Comparison of ENCODE assay signal across 8 mouse cellular contexts in the genomic region with DNA sequence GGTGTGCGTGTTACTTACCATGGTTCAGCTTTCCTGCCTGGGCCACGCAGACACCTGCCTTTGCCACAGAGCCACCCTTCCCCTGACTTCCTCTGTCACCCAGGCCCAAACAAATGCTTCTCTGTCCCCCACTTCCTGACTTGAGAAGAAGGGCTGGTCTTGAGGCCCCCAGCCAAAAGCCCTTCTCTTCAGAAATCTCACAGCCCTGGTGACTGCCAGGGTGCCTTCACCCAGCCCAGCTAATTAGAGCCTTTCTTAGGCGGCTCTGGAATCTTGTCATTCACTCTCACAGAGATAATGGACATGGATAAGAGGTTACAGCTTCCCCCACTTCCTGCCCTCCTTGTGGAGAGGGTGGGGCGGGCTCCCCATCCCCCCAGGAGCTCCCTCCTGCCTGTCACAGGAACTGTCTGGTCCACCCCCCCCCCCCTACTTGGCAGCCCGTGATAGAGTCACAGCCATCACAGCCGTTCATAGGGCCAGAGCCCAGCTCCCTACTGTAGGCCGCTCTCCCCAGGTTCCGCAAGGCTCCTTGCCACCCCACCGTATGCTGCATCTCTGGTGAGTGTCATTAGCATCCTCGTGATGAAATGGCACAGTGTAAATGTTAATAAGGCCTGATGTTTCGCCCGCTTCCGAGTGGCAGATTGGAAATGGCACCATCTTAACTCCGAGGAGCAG. TPM values are rescaled to one million over a fixed set of nuclear protein-coding genes. Genes with fewer than 3 reads are reported as not detected.
A peak's percentile ranks its signal among the peaks of the same experiment; 100 is the strongest.
DNase-seq lines count a peak whose midpoint lies in the region; ATAC-seq lines count a peak whose summit lies in the region.

No protein-coding gene starts in this region.

- no peak overlapping the region for H3K27ac ChIP-seq in forebrain, embryonic 11.5 days (ENCODE audit: low read depth, low read length)
- H3K27ac ChIP-seq in liver, embryonic 13.5 days: no peak overlapping the region

- H3K4me2 ChIP-seq in forebrain, embryonic 11.5 days (ENCODE audit: low read depth, low read length, severe bottlenecking): no peak overlapping the region
- H3K4me2 ChIP-seq in liver, embryonic 13.5 days: no peak overlapping the region

- intact Hi-C loops in left cerebral cortex, postnatal 4 days (cut with DNase I): no loop called here

- WGBS in forebrain, embryonic 11.5 days: 41% methylated on average over 14 of the region's 14 CpGs
- WGBS in liver, embryonic 13.5 days (ENCODE audit: insufficient replicate concordance): 53% methylated on average over 14 of the region's 14 CpGs

- no peaks in the 10 kb centered on the region for H3K9me3 ChIP-seq in forebrain, embryonic 11.5 days (ENCODE audit: control insufficient read depth, low read length)
- H3K9me3 ChIP-seq in liver, embryonic 13.5 days (replicated peaks): no peaks in the 10 kb centered on the region

- peaks cover 20% of the 10 kb centered on the region for H3K4me1 ChIP-seq in forebrain, embryonic 11.5 days (replicated peaks; ENCODE audit: control insufficient read depth, insufficient read depth, low read length)
- peaks cover 60% of the 10 kb centered on the region for H3K4me1 ChIP-seq in liver, embryonic 13.5 days (replicated peaks)

- H3K36me3 ChIP-seq in forebrain, embryonic 11.5 days (ENCODE audit: control insufficient read depth, insufficient read depth, low read length): no peaks in the 10 kb centered on the region
- no peaks in the 10 kb centered on the region for H3K36me3 ChIP-seq in liver, embryonic 13.5 days

- no peaks in the 10 kb centered on the region; the same call in 1 of the 2 replicates for H3K27me3 ChIP-seq in forebrain, embryonic 11.5 days (ENCODE audit: control insufficient read depth, insufficient read depth, low read length)
- no peaks in the 10 kb centered on the region for H3K27me3 ChIP-seq in liver, embryonic 13.5 days

- no peak overlapping the region for H3K4me3 ChIP-seq in forebrain, embryonic 11.5 days (ENCODE audit: low read depth, low read length)
- no peak overlapping the region for H3K4me3 ChIP-seq in liver, embryonic 13.5 days (replicated peaks)

- H3K9ac ChIP-seq in forebrain, embryonic 11.5 days (ENCODE audit: low read length): peak overlapping the region; percentile 27; the same call in 1 of the 2 replicates
- no peak overlapping the region for H3K9ac ChIP-seq in liver, embryonic 13.5 days

- DNase-seq in left cerebral cortex, postnatal 4 days: peak; percentile 67
- DNase-seq in left cerebral cortex, adult 8-10 months (ENCODE audit: low spot score in 2 of 2): no peak
- DNase-seq in forebrain, embryonic 11.5 days (ENCODE audit: low spot score): no peak
- DNase-seq in liver, embryonic 13.5 days: no peak
- peak; percentile 47 to 52 for DNase-seq in thymus, postnatal 10 days (ENCODE audit: low spot score in 2 of 2)
- no peak for DNase-seq in adrenal gland, postnatal 10 days
- no peak for DNase-seq in natural killer cell, adult 2 months (ENCODE audit: low spot score in 2 of 2)
- no peak for DNase-seq in adrenal gland, adult 2 months

- ATAC-seq in forebrain, embryonic 11.5 days (replicated peaks; ENCODE audit: low FRiP score): peak; percentile 50; the same call in 1 of the 2 replicates
- ATAC-seq in liver, embryonic 13.5 days (ENCODE audit: low read depth): peak; percentile 32; the same call in 1 of the 2 replicates

RNA-seq across cellular contexts. Expression of a gene that starts 39.3 kb away (rescaled TPM):
- total RNA-seq in left cerebral cortex, postnatal 4 days (2021): 10 to 100 TPM; 12.5 to 15.6 TPM
- total RNA-seq in left cerebral cortex, adult 8-10 months (2022): 10 to 100 TPM; 27.0 to 33.4 (median 29.6) TPM
- polyA plus RNA-seq in forebrain, embryonic 11.5 days (2014; fragmentation: Nextera tagmentation; extraction: Ambion mirVana): 13.8 and 16.0 TPM in 2 replicates
- 11.9 and 13.3 TPM in 2 replicates for polyA plus RNA-seq in liver, embryonic 13.5 days (2015; fragmentation: Nextera tagmentation; extraction: Ambion mirVana)
- 10 to 100 TPM; 27.4 to 28.4 TPM for total RNA-seq in adrenal gland, postnatal 10 days (2021)
- 10 to 100 TPM; 20.0 to 29.2 TPM for total RNA-seq in adrenal gland, adult 2 months (2021)
- polyA plus RNA-seq in adrenal gland, adult 2 months (2012; rRNA removed): 12.0 and 16.2 TPM in 2 replicates

RNA-seq across cellular contexts. Expression of a gene that starts 39.7 kb away (rescaled TPM):
- 10 to 100 TPM; 18.1 to 18.2 TPM for total RNA-seq in left cerebral cortex, postnatal 4 days (2021)
- 10 to 100 TPM; 14.0 to 24.5 (median 16.9) TPM for total RNA-seq in left cerebral cortex, adult 8-10 months (2022)
- 8.8 and 9.2 TPM in 2 replicates for polyA plus RNA-seq in forebrain, embryonic 11.5 days (2014; fragmentation: Nextera tagmentation; extraction: Ambion mirVana)
- 5.1 and 6.8 TPM in 2 replicates for polyA plus RNA-seq in liver, embryonic 13.5 days (2015; fragmentation: Nextera tagmentation; extraction: Ambion mirVana)
- total RNA-seq in adrenal gland, postnatal 10 days (2021): 10 to 100 TPM in 1 of 2 experiments, 1 to 10 TPM in 1; 9.5 to 15.7 TPM
- 10 to 100 TPM; 23.7 to 27.9 TPM for total RNA-seq in adrenal gland, adult 2 months (2021)
- 26.5 and 34.7 TPM in 2 replicates for polyA plus RNA-seq in adrenal gland, adult 2 months (2012; rRNA removed)

RNA-seq across cellular contexts. Expression of a gene that starts 40.1 kb away (rescaled TPM):
- total RNA-seq in left cerebral cortex, postnatal 4 days (2021): 1 to 10 TPM; 1.4 to 2.0 TPM
- total RNA-seq in left cerebral cortex, adult 8-10 months (2022): 10 to 100 TPM; 32.4 to 37.5 (median 36.3) TPM
- 0.12 TPM in 1 of 2 replicates, not detected in the other for polyA plus RNA-seq in forebrain, embryonic 11.5 days (2014; fragmentation: Nextera tagmentation; extraction: Ambion mirVana)
- polyA plus RNA-seq in liver, embryonic 13.5 days (2015; fragmentation: Nextera tagmentation; extraction: Ambion mirVana): 0.06 and 0.12 TPM in 2 replicates
- under 1 TPM; 0.61 to 0.75 TPM for total RNA-seq in adrenal gland, postnatal 10 days (2021)
- 1 to 10 TPM; 2.3 to 9.4 TPM for total RNA-seq in adrenal gland, adult 2 months (2021)
- polyA plus RNA-seq in adrenal gland, adult 2 months (2012; rRNA removed): 13.8 and 25.5 TPM in 2 replicates

RNA-seq across cellular contexts. Expression of a gene that starts 49.9 kb away (rescaled TPM):
- 10 to 100 TPM; 24.4 to 25.8 TPM for total RNA-seq in left cerebral cortex, postnatal 4 days (2021)
- total RNA-seq in left cerebral cortex, adult 8-10 months (2022): 10 to 100 TPM; 15.1 to 20.1 (median 17.5) TPM
- polyA plus RNA-seq in forebrain, embryonic 11.5 days (2014; fragmentation: Nextera tagmentation; extraction: Ambion mirVana): 13.8 and 15.6 TPM in 2 replicates
- 16.3 and 18.2 TPM in 2 replicates for polyA plus RNA-seq in liver, embryonic 13.5 days (2015; fragmentation: Nextera tagmentation; extraction: Ambion mirVana)
- total RNA-seq in adrenal gland, postnatal 10 days (2021): 100 to 1,000 TPM; 368 to 383 TPM
- 1,000 to 10,000 TPM; 1,196 to 1,476 TPM for total RNA-seq in adrenal gland, adult 2 months (2021)
- polyA plus RNA-seq in adrenal gland, adult 2 months (2012; rRNA removed): 2,178 and 2,420 TPM in 2 replicates

Comparison
In these comparisons a context has a peak if more than half of its experiments do, and no peak if none do; other contexts are left out.
1. DNase-seq: peak in left cerebral cortex, postnatal 4 days (single experiment) and thymus, postnatal 10 days (2 of 2); none in left cerebral cortex, adult 8-10 months (0 of 2), forebrain, embryonic 11.5 days (single experiment), liver, embryonic 13.5 days (single experiment), adrenal gland, postnatal 10 days (single experiment), natural killer cell, adult 2 months (0 of 2) and adrenal gland, adult 2 months (single experiment).